Mouse (Mus musculus) CH12.LX (cell line): Measurements from ENCODE around the gene Prkce. TPM values are rescaled to one million over a fixed set of nuclear protein-coding genes. Genes with fewer than 3 reads are reported as not detected.

Source experiments
- DNase-seq: peaks from one replicate; pipeline ENCODE4 v3.0.0-alpha.2; 2013; ENCODE audit errors: extremely low read depth
- H3K27ac ChIP-seq: 2 replicates; pipeline ENCODE4 v1.5.1; 2012; ENCODE audit warnings: low read depth, mild to moderate bottlenecking, control low read depth, moderate library complexity; ENCODE audit not compliant: insufficient read depth
- H3K27me3 ChIP-seq: replicated peaks from 2 replicates; pipeline ENCODE3; 2012; ENCODE audit warnings: inconsistent platforms
- H3K36me3 ChIP-seq, 2 experiments: replicated peaks in 1 of 2; 2 replicates each; pipeline versions ENCODE3 to v1.6.1; 2012; ENCODE audit warnings: inconsistent platforms in 1 of 2, low read length in 1 of 2, mild to moderate bottlenecking in 1 of 2, mixed read lengths in 1 of 2, moderate library complexity in 1 of 2; ENCODE audit not compliant: control insufficient read depth in 1 of 2, insufficient read depth in 1 of 2
- H3K4me1 ChIP-seq, 2 experiments: 2 replicates each; pipeline ENCODE4 v1.6.1; 2012; ENCODE audit warnings: inconsistent platforms in 1 of 2, moderate library complexity in 1 of 2; ENCODE audit not compliant: insufficient read depth in 2 of 2, control insufficient read depth in 1 of 2
- H3K4me2 ChIP-seq: 2 replicates; pipeline ENCODE4 v1.6.1; 2012; ENCODE audit warnings: low read depth, mild to moderate bottlenecking, control low read depth; ENCODE audit not compliant: poor library complexity, insufficient read depth, severe bottlenecking
- H3K4me3 ChIP-seq, 3 experiments: fragments of 150-350 bp in 1 of 3; sonication (generic) in 1 of 3; replicated peaks in 1 of 3; 2 replicates each; pipeline versions ENCODE3 to v1.5.1; 2011 to 2012; ENCODE audit warnings: low read depth in 2 of 3, low read length in 2 of 3, mild to moderate bottlenecking in 2 of 3, moderate library complexity in 2 of 3, control low read depth in 1 of 3, improper control_type of control experiment in 1 of 3, inconsistent platforms in 1 of 3, mixed read lengths in 1 of 3; ENCODE audit not compliant: poor library complexity in 1 of 3
- H3K79me2 ChIP-seq: replicated peaks from 2 replicates; pipeline ENCODE4 v1.6.1; 2012; ENCODE audit warnings: mild to moderate bottlenecking, moderate library complexity; ENCODE audit not compliant: control insufficient read depth, poor library complexity, insufficient read depth, severe bottlenecking; ENCODE audit errors: extremely low read depth
- H3K9ac ChIP-seq: 2 replicates; pipeline ENCODE4 v1.6.1; 2012; ENCODE audit warnings: low read depth, mild to moderate bottlenecking, control low read depth, moderate library complexity; ENCODE audit not compliant: insufficient read depth
- H3K9me3 ChIP-seq: replicated peaks from 2 replicates; pipeline ENCODE3; 2012; ENCODE audit warnings: low read length, inconsistent platforms, mixed read lengths
- BHLHE40 ChIP-seq: IDR thresholded peaks from 2 replicates; pipeline ENCODE4 v1.6.1; 2011; ENCODE audit warnings: mild to moderate bottlenecking, low read depth, low read length, improper control_type of control experiment
- CHD1 ChIP-seq: IDR thresholded peaks from 2 replicates; pipeline ENCODE4 v1.6.1; 2012; ENCODE audit warnings: low read depth, low read length, improper control_type of control experiment, inconsistent platforms
- CTCF ChIP-seq, 2 experiments: IDR thresholded peaks in 1 of 2; conservative IDR thresholded peaks in 1 of 2; 2 replicates each; pipeline ENCODE4 v1.5.1; 2011 to 2012; ENCODE audit warnings: low read depth in 2 of 2, low read length in 2 of 2, improper control_type of control experiment in 1 of 2, inconsistent platforms in 1 of 2, mild to moderate bottlenecking in 1 of 2, moderate library complexity in 1 of 2
- ELF1 ChIP-seq: IDR thresholded peaks from 2 replicates; pipeline ENCODE4 v1.6.1; 2014; ENCODE audit warnings: low read depth, mild to moderate bottlenecking, inconsistent platforms, low read length, improper control_type of control experiment
- EP300 ChIP-seq: IDR thresholded peaks from 2 replicates; pipeline ENCODE4 v1.6.1; 2011; ENCODE audit warnings: low read length, improper control_type of control experiment
- ETS1 ChIP-seq: conservative IDR thresholded peaks from 2 replicates; pipeline ENCODE4 v1.6.1; 2012; ENCODE audit warnings: low read depth, mild to moderate bottlenecking, inconsistent platforms, low read length, improper control_type of control experiment, moderate library complexity
- GABPA ChIP-seq: IDR thresholded peaks from 2 replicates; pipeline ENCODE4 v1.6.1; 2012; ENCODE audit warnings: low read depth, low read length, improper control_type of control experiment, inconsistent platforms; ENCODE audit not compliant: insufficient replicate concordance
- HCFC1 ChIP-seq: IDR thresholded peaks from 2 replicates; pipeline ENCODE4 v1.6.1; 2012; ENCODE audit warnings: low read depth, mild to moderate bottlenecking, inconsistent platforms, low read length, improper control_type of control experiment
- IRF4 ChIP-seq: IDR thresholded peaks from 2 replicates; pipeline ENCODE4 v1.6.1; 2014; ENCODE audit warnings: low read depth, mild to moderate bottlenecking, inconsistent platforms, low read length, improper control_type of control experiment
- JUND ChIP-seq: conservative IDR thresholded peaks from 2 replicates; pipeline ENCODE4 v1.6.1; 2011; ENCODE audit warnings: low read depth, low read length, improper control_type of control experiment
- KAT2A ChIP-seq: IDR thresholded peaks from 2 replicates; pipeline ENCODE4 v1.6.1; 2012; ENCODE audit warnings: low read length, improper control_type of control experiment, inconsistent platforms; ENCODE audit not compliant: insufficient replicate concordance
- MAFK ChIP-seq: IDR thresholded peaks from 2 replicates; pipeline ENCODE4 v1.6.1; 2011; ENCODE audit warnings: low read length, improper control_type of control experiment; ENCODE audit not compliant: insufficient replicate concordance
- MAX ChIP-seq: IDR thresholded peaks from 2 replicates; pipeline ENCODE4 v1.6.1; 2011; ENCODE audit warnings: low read length, improper control_type of control experiment
- MAZ ChIP-seq: IDR thresholded peaks from 2 replicates; pipeline ENCODE4 v1.6.1; 2012; ENCODE audit warnings: low read depth, mild to moderate bottlenecking, inconsistent platforms, low read length, improper control_type of control experiment, moderate library complexity
- MEF2A ChIP-seq: IDR thresholded peaks from 2 replicates; pipeline ENCODE4 v1.6.1; 2014; ENCODE audit warnings: low read depth, mild to moderate bottlenecking, inconsistent platforms, low read length, improper control_type of control experiment, borderline replicate concordance
- MYC ChIP-seq: IDR thresholded peaks from 2 replicates; pipeline ENCODE4 v1.6.1; 2011; ENCODE audit warnings: low read depth, mild to moderate bottlenecking, improper control_type of control experiment, low read length
- NELFE ChIP-seq: IDR thresholded peaks from 2 replicates; pipeline ENCODE4 v1.6.1; 2011; ENCODE audit warnings: low read depth, low read length, improper control_type of control experiment
- NRF1 ChIP-seq: IDR thresholded peaks from 2 replicates; pipeline ENCODE4 v1.6.1; 2014; ENCODE audit warnings: low read depth, mild to moderate bottlenecking, inconsistent platforms, low read length, improper control_type of control experiment, moderate library complexity
- PAX5 ChIP-seq: IDR thresholded peaks from 2 replicates; pipeline ENCODE4 v1.6.1; 2012; ENCODE audit warnings: low read length, inconsistent platforms, mixed read lengths
- POLR2A ChIP-seq: IDR thresholded peaks from 2 replicates; pipeline ENCODE4 v1.6.1; 2011; ENCODE audit warnings: low read depth, mild to moderate bottlenecking, improper control_type of control experiment, low read length
- POLR2AphosphoS2 ChIP-seq: IDR thresholded peaks from 2 replicates; pipeline ENCODE4 v1.6.1; 2011; ENCODE audit warnings: low read depth, low read length, improper control_type of control experiment
- RAD21 ChIP-seq: IDR thresholded peaks from 2 replicates; pipeline ENCODE4 v1.6.1; 2011; ENCODE audit warnings: low read depth, mild to moderate bottlenecking, low read length, improper control_type of control experiment, moderate library complexity
- RCOR1 ChIP-seq: conservative IDR thresholded peaks from 2 replicates; pipeline ENCODE4 v1.6.1; 2012; ENCODE audit warnings: low read depth, mild to moderate bottlenecking, inconsistent platforms, low read length, improper control_type of control experiment
- SIN3A ChIP-seq: IDR thresholded peaks from 2 replicates; pipeline ENCODE4 v1.6.1; 2012; ENCODE audit warnings: low read length, improper control_type of control experiment, inconsistent platforms
- TBP ChIP-seq: conservative IDR thresholded peaks from 2 replicates; pipeline ENCODE4 v1.6.1; 2011; ENCODE audit warnings: low read depth, low read length, improper control_type of control experiment
- UBTF ChIP-seq: IDR thresholded peaks from 2 replicates; pipeline ENCODE4 v1.6.1; 2012; ENCODE audit warnings: low read depth, mild to moderate bottlenecking, inconsistent platforms, low read length, improper control_type of control experiment, moderate library complexity
- ZKSCAN1 ChIP-seq: IDR thresholded peaks from 2 replicates; pipeline ENCODE4 v1.6.1; 2012; ENCODE audit warnings: low read depth, inconsistent platforms, low read length, improper control_type of control experiment, borderline replicate concordance
- ZMIZ1 ChIP-seq: IDR thresholded peaks from 2 replicates; pipeline ENCODE4 v1.6.1; 2012; ENCODE audit warnings: low read depth, mild to moderate bottlenecking, inconsistent platforms, low read length, improper control_type of control experiment
- ZNF384 ChIP-seq: IDR thresholded peaks from 2 replicates; pipeline ENCODE4 v1.6.1; 2012; ENCODE audit warnings: low read depth, low read length, improper control_type of control experiment, inconsistent platforms
- dilution Hi-C: fragments of 300-500 bp; cut with MboI; formaldehyde crosslinking; loops from 2 replicates; pipeline ENCODE4 v1.14.3; 2020; ENCODE audit warnings: low sequenced_read_pairs; ENCODE audit not compliant: extremely low pct_unique_long_range_greater_than_20kb, extremely low pct_ligation_motif_present
- in situ Hi-C: fragments of 300-500 bp; cut with MboI; formaldehyde crosslinking; loops from 3 replicates; pipeline ENCODE4 v1.14.3; 2019; ENCODE audit warnings: low sequenced_read_pairs, low pct_ligation_motif_present, low pct_unique_long_range_greater_than_20kb, mixed read lengths
- polyA plus RNA-seq: library from polyadenylated mRNA; unstranded; fragments of >175 nt; gene quantifications from 2 replicates; pipeline ENCODE4 v1.2.1, GENCODE M21; 2012; ENCODE audit warnings: low read depth; ENCODE audit not compliant: insufficient read length
- total RNA-seq, 2 experiments: library from RNA; depleted of rRNA; stranded (reverse); fragments of 300-350 nt in 1 of 2; fragments of >200 nt in 1 of 2; gene quantifications; 2 replicates each; pipeline ENCODE4 v1.2.3; 2012 to 2014

Prkce gene
- total and polyA plus RNA-seq, 3 experiments: 4.1 to 13.2 (median 11.4) TPM

DNA sequence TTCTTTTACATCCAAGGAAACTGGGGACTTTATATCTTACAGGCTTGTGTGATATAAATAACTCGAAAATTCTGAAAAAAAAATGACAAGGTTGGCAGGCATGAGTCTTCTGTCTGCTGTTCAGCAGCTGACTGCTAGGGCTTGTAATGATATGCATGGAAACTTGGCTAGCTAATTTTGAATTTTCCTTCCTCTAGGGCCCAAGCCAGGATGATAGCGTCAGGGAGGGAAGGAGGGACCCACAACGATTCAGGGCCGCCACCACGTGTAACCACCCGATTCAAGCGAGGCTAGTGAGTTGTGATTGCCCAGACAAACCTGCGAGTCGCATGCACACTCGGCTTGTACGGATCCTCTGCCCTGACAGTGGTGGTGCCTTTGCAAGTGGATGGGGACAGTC is 266.2 kb downstream of the Prkce start:
- no peak for TF ChIP-seq JUND
- TF ChIP-seq GABPA: no peak
- 0 out of 2 replicates have a peak, but pooled peaks have one; percentile 21 for TF ChIP-seq IRF4
- TF ChIP-seq EP300: peak; percentile 42
- TF ChIP-seq ELF1: no peak
- TF ChIP-seq ETS1: peak; percentile 56
- no peak for TF ChIP-seq CHD1
- TF ChIP-seq MAFK: no peak
- no peak for TF ChIP-seq SIN3A
- no peak for TF ChIP-seq ZKSCAN1
- TF ChIP-seq POLR2AphosphoS2: no peak
- TF ChIP-seq BHLHE40: 0 out of 2 replicates have a peak, but pooled peaks have one; percentile 41
- TF ChIP-seq UBTF: no peak
- TF ChIP-seq MAX: peak; percentile 52; the same call in 1 of the 2 replicates
- peak; percentile 65 for TF ChIP-seq ZNF384
- dilution Hi-C loops: no loop called here

DNA sequence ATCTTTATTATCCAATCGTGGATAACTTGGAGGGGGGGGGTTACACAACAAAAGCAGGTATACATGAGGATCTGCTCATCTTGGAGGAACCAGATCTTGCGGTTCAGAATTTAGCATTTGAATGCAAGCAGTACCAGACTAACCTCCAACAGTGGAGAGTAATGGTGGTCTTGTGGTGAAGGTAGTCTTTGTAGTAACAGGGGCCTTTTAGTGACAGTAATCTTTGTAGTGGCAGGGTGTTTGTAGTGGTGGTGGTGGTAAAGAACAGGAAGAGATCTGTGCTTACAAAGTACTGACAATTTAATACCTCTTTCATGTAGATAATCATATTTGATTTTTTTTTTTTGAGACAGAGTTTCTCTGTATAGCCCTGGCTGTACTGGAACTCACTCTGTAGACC is 267.2 kb downstream of the Prkce start:
- Histone ChIP-seq H3K27me3 (no peaks in the 10 kb centered on the region), H3K27ac (no peak overlapping the region), H3K79me2 (peaks cover 4% of the 10 kb centered on the region; the same call in 1 of the 2 replicates), H3K36me3 (peaks cover 9 to 15% of the 10 kb centered on the region in 2 experiments), H3K9me3 (peaks cover 7% of the 10 kb centered on the region), H3K4me2 (no peak overlapping the region), H3K4me3 (no peak overlapping the region), H3K4me1 (peaks cover 38 to 73% of the 10 kb centered on the region in 2 experiments), H3K9ac (no peak overlapping the region)
- dilution Hi-C loops (no loop called here), in situ Hi-C loops (loop anchor here (5.0 to 25.0 kb wide), 3 partner anchors 50 to 547 kb away; no protein-coding TSS in a partner anchor)
- DNase-seq: no peak
- TF ChIP-seq ZKSCAN1: no peak
- TF ChIP-seq MAFK: no peak
- no peak for TF ChIP-seq TBP
- TF ChIP-seq NELFE: no peak
- TF ChIP-seq MYC: no peak
- TF ChIP-seq RAD21: no peak
- TF ChIP-seq POLR2A: no peak
- no peak for TF ChIP-seq MEF2A
- no peak for TF ChIP-seq ZMIZ1
- no peak for TF ChIP-seq NRF1
- TF ChIP-seq KAT2A: no peak
- no peak for TF ChIP-seq POLR2AphosphoS2
- no peak for TF ChIP-seq IRF4
- no peak for TF ChIP-seq HCFC1
- no peak for TF ChIP-seq MAZ
- no peak for TF ChIP-seq PAX5
- TF ChIP-seq ETS1: no peak
- TF ChIP-seq RCOR1: no peak
- TF ChIP-seq CTCF (conservative IDR thresholded peaks at IDR 0.05 in 1 of 2, IDR thresholded peaks at IDR 0.05 in 1 of 2; ENCODE audit: low read depth in 2 of 2, low read length in 2 of 2): no peak

More for the DNA sequence above, 266.2 kb downstream of the Prkce start:
- peaks cover 4% of the 10 kb centered on the region; the same call in 1 of the 2 replicates for H3K79me2 ChIP-seq
- no peak overlapping the region for H3K9ac ChIP-seq
- in situ Hi-C loops: loop anchor here (10.0 to 25.0 kb wide), 2 partner anchors 49 to 547 kb away; no protein-coding TSS in a partner anchor
- DNase-seq: no peak
- H3K27me3 ChIP-seq: no peaks in the 10 kb centered on the region
- peaks cover 32 to 65% of the 10 kb centered on the region in 2 experiments for H3K4me1 ChIP-seq
- peaks cover 9 to 15% of the 10 kb centered on the region in 2 experiments for H3K36me3 ChIP-seq
- no peak overlapping the region for H3K4me2 ChIP-seq
- H3K4me3 ChIP-seq: peak overlapping the region in 1 of 3 experiments; percentile 42
- H3K27ac ChIP-seq: peak overlapping the region; percentile 77
- peaks cover 7% of the 10 kb centered on the region for H3K9me3 ChIP-seq
